Mouse (Mus musculus): ENCODE data around the gene Nr1d2.

- no peak for TF ChIP-seq POLR2A (IDR thresholded peaks at IDR 0.05; ENCODE audit: borderline replicate concordance, control insufficient read depth, low read depth, low read length)
- peak; percentile 24; the same call in 1 of the 2 replicates for TF ChIP-seq CTCF (IDR thresholded peaks at IDR 0.05; ENCODE audit: control insufficient read depth, insufficient read depth, low read length)
Observed at GRCm38 (mm10) chr14:18167041-18167440, 71.9 kb downstream of the Nr1d2 start.

All from bone marrow, adult 2 months (tissue).